Mouse (Mus musculus) embryo, embryonic 11 days (tissue): ENCODE data around the gene Hoxa11.

ENCODE experiments used
- DNase-seq: peaks from one replicate; pipeline ENCODE4 v3.0.0-alpha.2; 2015

Hoxa11 gene

GRCm38 (mm10) chr6:52219234-52219942 lies 26.2 kb downstream of the Hoxa11 start:
- no peak for DNase-seq

- no peak for DNase-seq
These were observed 26.9 kb downstream of the Hoxa11 start for GRCm38 (mm10) chr6:52218643-52219215.

- DNase-seq: no peak
These were observed 27.5 kb downstream of the Hoxa11 start for GRCm38 (mm10) chr6:52217895-52218642.

- DNase-seq: peak; percentile 93
These were observed 28.2 kb downstream of the Hoxa11 start for GRCm38 (mm10) chr6:52217459-52217768.

GRCm38 (mm10) chr6:52216691-52217458 lies 28.7 kb downstream of the Hoxa11 start:
- DNase-seq: no peak

GRCm38 (mm10) chr6:52215771-52216535 lies 29.7 kb downstream of the Hoxa11 start:
- no peak for DNase-seq

- no peak for DNase-seq
These were observed 30.5 kb downstream of the Hoxa11 start for GRCm38 (mm10) chr6:52215070-52215469.

- DNase-seq: no peak
These were observed 31.3 kb downstream of the Hoxa11 start for GRCm38 (mm10) chr6:52214271-52214670.

- DNase-seq: peak; percentile 81
These were observed 32.3 kb downstream of the Hoxa11 start, which contains the start of the genes Hoxa3 and Gm28308 for GRCm38 (mm10) chr6:52213119-52213986. Hoxa3 (minus strand) TSS chr6:52213336. Gm28308 (minus strand) TSS chr6:52213339.

- DNase-seq: no peak
These were observed 33.0 kb downstream of the Hoxa11 start for GRCm38 (mm10) chr6:52212556-52213118.

GRCm38 (mm10) chr6:52211961-52212360 lies 33.6 kb downstream of the Hoxa11 start:
- DNase-seq: no peak

- DNase-seq: peak; percentile 92
These were observed 34.3 kb downstream of the Hoxa11 start for GRCm38 (mm10) chr6:52211170-52211935.

- no peak for DNase-seq
These were observed 35.9 kb downstream of the Hoxa11 start for GRCm38 (mm10) chr6:52209685-52210046.

GRCm38 (mm10) chr6:52208868-52209684 lies 36.5 kb downstream of the Hoxa11 start:
- DNase-seq: no peak

- DNase-seq: no peak
These were observed 37.3 kb downstream of the Hoxa11 start, which contains the start of gene Hoxa6 for GRCm38 (mm10) chr6:52208072-52208867. Hoxa6 (minus strand) TSS chr6:52208722.

GRCm38 (mm10) chr6:52207684-52207976 lies 38.0 kb downstream of the Hoxa11 start:
- DNase-seq: no peak

- DNase-seq: no peak
These were observed 38.5 kb downstream of the Hoxa11 start for GRCm38 (mm10) chr6:52206882-52207683.
